Mouse (Mus musculus): ENCODE measurements around the gene Cdt1.

The Cdt1 gene

GRCm38 (mm10) chr8:122574264-122574663 is 6.4 kb downstream of the Cdt1 start:
- no peak for DNase-seq (ENCODE audit: inconsistent ontology term)

GRCm38 (mm10) chr8:122574667-122575251 is 6.9 kb downstream of the Cdt1 start:
- DNase-seq (ENCODE audit: inconsistent ontology term), result no peak

- DNase-seq (ENCODE audit: inconsistent ontology term), result no peak
These were observed 7.5 kb downstream of the Cdt1 start for GRCm38 (mm10) chr8:122575286-122575685.

GRCm38 (mm10) chr8:122575735-122576647 is 8.2 kb downstream of the Cdt1 start:
- peak; percentile 25 for DNase-seq (ENCODE audit: inconsistent ontology term)

- DNase-seq (ENCODE audit: inconsistent ontology term), result peak; percentile 96
These were observed 8.8 kb downstream of the Cdt1 start, which contains the start of gene Aprt for GRCm38 (mm10) chr8:122576648-122577022. Aprt (minus strand) TSS chr8:122576909.

GRCm38 (mm10) chr8:122577116-122577515 is 9.3 kb downstream of the Cdt1 start:
- DNase-seq (ENCODE audit: inconsistent ontology term), result no peak

- peak; percentile 41 for DNase-seq (ENCODE audit: inconsistent ontology term)
These were observed 11.4 kb downstream of the Cdt1 start for GRCm38 (mm10) chr8:122579196-122579595.

- DNase-seq (ENCODE audit: inconsistent ontology term), result no peak
These were observed 13.1 kb downstream of the Cdt1 start for GRCm38 (mm10) chr8:122580926-122581325.

GRCm38 (mm10) chr8:122584981-122585380 is 17.2 kb downstream of the Cdt1 start:
- DNase-seq (ENCODE audit: inconsistent ontology term), result no peak

- peak; percentile 44 for DNase-seq (ENCODE audit: inconsistent ontology term)
These were observed 17.6 kb downstream of the Cdt1 start for GRCm38 (mm10) chr8:122585411-122585891.

GRCm38 (mm10) chr8:122586171-122586570 is 18.4 kb downstream of the Cdt1 start:
- DNase-seq (ENCODE audit: inconsistent ontology term), result peak; percentile 83

GRCm38 (mm10) chr8:122586749-122587148 is 18.9 kb downstream of the Cdt1 start:
- no peak for DNase-seq (ENCODE audit: inconsistent ontology term)

- DNase-seq (ENCODE audit: inconsistent ontology term), result no peak
These were observed 25.4 kb downstream of the Cdt1 start for GRCm38 (mm10) chr8:122593240-122593639.

- no peak for DNase-seq (ENCODE audit: inconsistent ontology term)
These were observed 26.1 kb downstream of the Cdt1 start for GRCm38 (mm10) chr8:122593783-122594507.

GRCm38 (mm10) chr8:122596031-122596430 is 28.2 kb downstream of the Cdt1 start:
- DNase-seq (ENCODE audit: inconsistent ontology term), result no peak

- no peak for DNase-seq (ENCODE audit: inconsistent ontology term)
These were observed 32.9 kb downstream of the Cdt1 start for GRCm38 (mm10) chr8:122600666-122601065.

GRCm38 (mm10) chr8:122604640-122605039 is 36.8 kb downstream of the Cdt1 start:
- no peak for DNase-seq (ENCODE audit: inconsistent ontology term)

GRCm38 (mm10) chr8:122605367-122605766 is 37.6 kb downstream of the Cdt1 start:
- DNase-seq (ENCODE audit: inconsistent ontology term), result no peak

- DNase-seq (ENCODE audit: inconsistent ontology term), result no peak
These were observed 39.0 kb downstream of the Cdt1 start for GRCm38 (mm10) chr8:122606810-122607209.

- no peak for DNase-seq (ENCODE audit: inconsistent ontology term)
These were observed 42.4 kb downstream of the Cdt1 start for GRCm38 (mm10) chr8:122610209-122610608.

GRCm38 (mm10) chr8:122610612-122611277 is 42.9 kb downstream of the Cdt1 start:
- no peak for DNase-seq (ENCODE audit: inconsistent ontology term)
